Mouse (Mus musculus) midbrain, embryonic 14.5 days (tissue): ENCODE results near the gene Speer4e. TPM values are rescaled to one million over a fixed set of nuclear protein-coding genes. Genes with fewer than 3 reads are reported as not detected.
"Not testable (repeated sequence)": the region's sequence is repeated elsewhere in the genome, so short reads cannot be mapped to it uniquely, and the experiment has no call there.

Source experiments
- ATAC-seq: fragments of 200-750 bp; cut with Nextera tagmentation; 2 replicates; pipeline ENCODE4 v1.8.0; 2017; ENCODE audit warnings: moderate number of reproducible peaks, moderate library complexity; ENCODE audit not compliant: low FRiP score, low TSS enrichment
- DNase-seq: peaks from one replicate; pipeline ENCODE4 v3.0.0-alpha.2; 2015
- H3K27ac ChIP-seq: fragments of 300-500 bp; sonication (generic); replicated peaks from 2 replicates; pipeline ENCODE4 v1.5.1; 2014; ENCODE audit warnings: mild to moderate bottlenecking, low read depth, low read length, moderate library complexity
- H3K27me3 ChIP-seq: fragments of 300-500 bp; sonication (generic); 2 replicates; pipeline ENCODE4 v1.6.1; 2014; ENCODE audit warnings: low read length, control low read depth, mixed read lengths; ENCODE audit not compliant: control insufficient read depth, insufficient read depth
- H3K36me3 ChIP-seq: fragments of 300-500 bp; sonication (generic); 2 replicates; pipeline ENCODE4 v1.6.1; 2014; ENCODE audit warnings: low read length, control low read depth; ENCODE audit not compliant: control insufficient read depth, insufficient read depth
- H3K4me1 ChIP-seq: fragments of 300-500 bp; sonication (generic); 2 replicates; pipeline ENCODE4 v1.6.1; 2014; ENCODE audit warnings: mild to moderate bottlenecking, antibody characterized with exemption, low read length, control low read depth; ENCODE audit not compliant: control insufficient read depth, insufficient read depth
- H3K4me2 ChIP-seq: fragments of 300-500 bp; sonication (generic); 2 replicates; pipeline ENCODE4 v1.6.1; 2014; ENCODE audit warnings: mild to moderate bottlenecking, low read length, moderate library complexity
- H3K4me3 ChIP-seq: fragments of 300-500 bp; sonication (generic); replicated peaks from 2 replicates; pipeline ENCODE4 v1.5.1; 2014; ENCODE audit warnings: low read depth, low read length
- H3K9ac ChIP-seq: fragments of 300-500 bp; sonication (generic); replicated peaks from 2 replicates; pipeline ENCODE4 v1.6.1; 2014; ENCODE audit warnings: mild to moderate bottlenecking, low read length, moderate library complexity
- H3K9me3 ChIP-seq: fragments of 300-500 bp; sonication (generic); 2 replicates; pipeline ENCODE4 v1.6.1; 2016; ENCODE audit warnings: low read length, control low read depth, mixed read lengths; ENCODE audit not compliant: control insufficient read depth
- WGBS: fragments of 180-500 bp; shearing (Covaris S2); extraction: QIAGEN DNeasy Blood & Tissue Kit; methylation state at CpG from one replicate; pipeline ENCODE4 v1.1.7; 2014; 5-methylcytosine and 5-hydroxymethylcytosine counted together
- polyA plus RNA-seq: library from polyadenylated mRNA; unstranded; fragments of >200 nt; fragmentation: Nextera tagmentation; extraction: Ambion mirVana; gene quantifications from 2 replicates; pipeline ENCODE4 v1.2.1, GENCODE M21; 2014

Gene Speer4e
- polyA plus RNA-seq, 1 experiment from 2014 or later = not detected

GRCm38 (mm10) chr5:14955928-14956706 is 17.9 kb upstream of the Speer4e start:
- H3K4me3 ChIP-seq, H3K9ac ChIP-seq, H3K4me1 ChIP-seq, H3K4me2 ChIP-seq, H3K36me3 ChIP-seq, H3K27ac ChIP-seq, H3K27me3 ChIP-seq, DNase-seq: not testable (repeated sequence)
- 100% methylated on average over 1 of the region's 1 CpGs for WGBS
- ATAC-seq = peak; percentile 66
- H3K9me3 ChIP-seq = peaks cover 30% of the 10 kb centered on the region

- not testable (repeated sequence) for H3K27ac ChIP-seq, H3K4me2 ChIP-seq, H3K27me3 ChIP-seq, H3K4me1 ChIP-seq, H3K36me3 ChIP-seq, H3K4me3 ChIP-seq, DNase-seq, H3K9ac ChIP-seq
- H3K9me3 ChIP-seq = peaks cover 27% of the 10 kb centered on the region
- peak; percentile 59; the same call in 1 of the 2 replicates for ATAC-seq
Observed at GRCm38 (mm10) chr5:14953587-14953986, 15.4 kb upstream of the Speer4e start.

GRCm38 (mm10) chr5:14952749-14953148 is 14.5 kb upstream of the Speer4e start:
- WGBS = 67% methylated on average over 3 of the region's 3 CpGs
- not testable (repeated sequence) for H3K4me2 ChIP-seq, H3K27ac ChIP-seq, H3K4me1 ChIP-seq, H3K27me3 ChIP-seq, DNase-seq, ATAC-seq, H3K36me3 ChIP-seq, H3K4me3 ChIP-seq, H3K9ac ChIP-seq
- H3K9me3 ChIP-seq = peaks cover 28% of the 10 kb centered on the region

- H3K9ac ChIP-seq, H3K4me2 ChIP-seq, H3K27ac ChIP-seq, H3K4me1 ChIP-seq, DNase-seq, H3K27me3 ChIP-seq, H3K36me3 ChIP-seq, H3K4me3 ChIP-seq: not testable (repeated sequence)
- WGBS = 72% methylated on average over 7 of the region's 7 CpGs
- peaks cover 29% of the 10 kb centered on the region for H3K9me3 ChIP-seq
- peak; percentile 75; the same call in 1 of the 2 replicates for ATAC-seq
Observed at GRCm38 (mm10) chr5:14951822-14952221, 13.6 kb upstream of the Speer4e start.

- ATAC-seq, DNase-seq, H3K36me3 ChIP-seq: not testable (repeated sequence)
Observed at GRCm38 (mm10) chr5:14947482-14948198, 9.4 kb upstream of the Speer4e start.

GRCm38 (mm10) chr5:14945524-14945923 is 7.3 kb upstream of the Speer4e start:
- H3K27ac ChIP-seq, H3K27me3 ChIP-seq, H3K9ac ChIP-seq, H3K4me3 ChIP-seq, H3K36me3 ChIP-seq, H3K4me2 ChIP-seq, H3K9me3 ChIP-seq, DNase-seq, H3K4me1 ChIP-seq: not testable (repeated sequence)
- WGBS = 66% methylated on average over 4 of the region's 4 CpGs
- ATAC-seq = peak; percentile 75; the same call in 1 of the 2 replicates

More at GRCm38 (mm10) chr5:14947482-14948198, 9.4 kb upstream of the Speer4e start:
- H3K4me2 ChIP-seq, H3K27me3 ChIP-seq, H3K4me1 ChIP-seq, H3K4me3 ChIP-seq, H3K27ac ChIP-seq, H3K9ac ChIP-seq: not testable (repeated sequence)
- 56% methylated on average over 4 of the region's 4 CpGs for WGBS
- H3K9me3 ChIP-seq = peaks cover 17% of the 10 kb centered on the region

DNA sequence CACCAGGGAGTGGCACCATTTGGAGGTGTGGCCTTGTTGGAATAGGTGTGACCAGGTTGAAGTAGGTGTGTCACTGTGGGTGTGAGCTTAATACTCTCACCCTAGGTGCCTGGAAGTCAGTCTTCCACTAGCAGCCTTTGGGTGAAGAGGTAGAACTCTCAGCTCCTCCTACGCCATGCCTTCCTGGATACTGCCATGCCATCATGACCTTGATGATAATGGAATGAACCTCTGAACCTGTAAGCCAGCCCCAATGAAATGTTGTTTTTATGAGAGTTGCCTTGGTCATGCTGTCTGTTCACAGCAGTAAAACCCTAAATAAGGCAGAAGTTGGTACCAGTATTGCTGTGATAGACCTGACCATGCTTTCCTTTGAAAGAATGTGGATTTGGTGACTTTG is 2.8 kb upstream of the Speer4e start:
- not testable (repeated sequence) for H3K27me3 ChIP-seq, H3K4me1 ChIP-seq, H3K36me3 ChIP-seq, H3K9me3 ChIP-seq, H3K27ac ChIP-seq, DNase-seq, ATAC-seq, H3K4me2 ChIP-seq, H3K9ac ChIP-seq, H3K4me3 ChIP-seq
- WGBS = 89% methylated on average over 1 of the region's 1 CpGs

DNA sequence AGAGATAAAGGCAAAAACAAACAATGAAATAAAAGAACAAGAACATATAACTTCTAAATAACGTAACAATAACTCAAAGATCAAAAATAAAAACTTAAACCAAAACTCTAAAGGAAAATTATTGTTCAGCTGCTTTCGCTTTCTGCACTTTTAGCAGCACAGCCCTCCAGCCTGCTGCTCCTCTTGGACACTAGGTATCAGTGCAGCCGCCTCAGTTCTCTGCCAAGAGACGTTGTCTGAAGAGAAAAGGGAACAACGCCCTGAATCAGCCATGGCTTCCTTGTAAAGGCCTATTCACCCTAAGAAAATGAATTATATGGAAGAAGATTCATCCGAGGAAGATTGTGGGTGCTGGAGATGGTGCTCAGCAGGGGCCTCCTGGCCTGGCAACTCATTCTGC is 4.5 kb downstream of the Speer4e start:
- H3K9ac ChIP-seq, H3K27me3 ChIP-seq, ATAC-seq, H3K36me3 ChIP-seq, DNase-seq, H3K4me1 ChIP-seq, H3K9me3 ChIP-seq, H3K4me3 ChIP-seq, H3K27ac ChIP-seq, H3K4me2 ChIP-seq: not testable (repeated sequence)
- WGBS = 78% methylated on average over 5 of the region's 6 CpGs

DNA sequence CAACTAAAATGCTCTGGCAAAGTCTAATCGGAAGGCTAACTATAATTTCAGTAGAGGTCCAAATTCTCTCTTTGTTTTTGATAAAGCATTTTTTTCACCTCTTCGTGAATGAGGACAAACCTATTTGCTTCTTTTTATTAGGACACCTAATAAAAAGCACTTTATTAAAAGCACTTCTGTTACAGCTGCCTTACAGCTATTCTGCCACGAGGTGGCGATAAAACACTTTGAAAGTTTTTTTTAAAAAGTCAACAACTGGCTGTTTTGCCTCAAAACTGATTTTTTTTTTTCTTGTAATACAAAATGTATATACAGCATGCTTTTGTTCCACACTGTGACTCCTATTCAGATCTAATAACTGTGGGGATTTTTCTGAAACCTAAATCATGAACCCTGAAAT is 11.2 kb downstream of the Speer4e start:
- not testable (repeated sequence) for H3K27ac ChIP-seq, H3K27me3 ChIP-seq, H3K36me3 ChIP-seq, H3K4me3 ChIP-seq, H3K4me1 ChIP-seq, H3K9ac ChIP-seq, ATAC-seq, H3K9me3 ChIP-seq, H3K4me2 ChIP-seq
- peak; percentile 4 for DNase-seq
- 32% methylated on average over 4 of the region's 4 CpGs for WGBS
